Mouse (Mus musculus): ENCODE measurements around the gene Pwp2.
A peak's percentile ranks its signal among the peaks of the same experiment; 100 is the strongest.

Pwp2 gene

DNA sequence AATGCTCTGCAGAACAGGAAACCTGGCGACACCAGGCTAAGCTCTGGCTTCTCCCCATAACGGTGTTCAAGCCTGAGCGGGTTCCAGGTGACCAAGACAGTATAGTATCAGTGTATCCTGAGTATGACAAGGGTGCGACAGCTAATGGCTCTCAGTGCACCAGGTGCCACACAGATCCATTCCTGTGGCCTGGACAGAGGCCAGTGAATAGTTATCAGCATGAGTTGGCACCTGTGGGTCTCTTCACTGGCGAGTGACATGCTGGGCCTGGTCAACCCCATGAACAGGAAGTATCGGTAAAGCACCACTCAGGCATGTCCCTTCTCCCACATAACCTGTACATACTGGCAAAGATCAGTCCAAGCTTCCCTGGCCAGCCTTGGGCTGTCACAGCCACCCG, 13.9 kb downstream of the Pwp2 start:
- no peak for DNase-seq (ENCODE audit: low spot score)

GRCm38 (mm10) chr10:78170445-78170844, 14.5 kb downstream of the Pwp2 start:
- DNase-seq (ENCODE audit: low spot score) = no peak

DNA sequence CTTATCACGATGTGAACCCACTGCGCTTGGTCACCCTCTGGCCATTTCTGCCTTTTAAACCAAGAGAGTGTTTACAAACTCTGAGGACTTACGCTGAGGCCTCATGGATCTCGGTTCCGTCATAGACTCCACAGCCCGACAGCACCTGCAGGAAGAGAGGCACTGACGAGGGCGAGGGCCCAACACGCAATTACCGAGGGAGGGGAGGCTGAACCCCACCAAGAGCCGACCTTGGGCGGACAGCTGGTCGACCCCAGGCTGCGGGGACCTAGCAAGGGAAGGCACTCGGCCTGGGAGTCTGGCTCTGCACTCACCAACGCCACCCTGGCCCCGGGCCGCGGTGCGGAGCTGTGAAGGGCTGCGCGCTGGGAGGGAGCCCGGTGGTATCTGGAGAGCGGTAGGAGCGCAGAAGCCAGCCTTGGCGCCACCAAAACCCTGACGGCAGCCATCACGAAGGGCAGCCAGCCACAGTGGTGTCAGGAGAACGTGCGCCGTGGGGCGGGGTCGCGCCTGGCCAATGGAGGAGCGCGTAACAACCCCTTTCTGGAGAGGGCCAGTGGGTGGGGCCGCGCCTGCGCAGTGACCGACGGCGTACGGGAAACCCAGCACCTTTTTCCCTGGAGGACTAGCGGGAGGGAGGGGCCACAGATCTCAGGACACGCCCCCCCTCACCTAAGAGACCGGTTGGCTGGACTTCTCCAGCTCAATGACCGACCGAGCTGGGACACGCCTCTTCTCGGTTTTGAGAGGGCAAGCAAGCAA, 15.5 kb downstream of the Pwp2 start, which contains the start of gene D10Jhu81e:
D10Jhu81e (minus strand) TSS at position 502 of the 762 bp plus-strand sequence.
- DNase-seq (ENCODE audit: low spot score) = peak; percentile 100

DNA sequence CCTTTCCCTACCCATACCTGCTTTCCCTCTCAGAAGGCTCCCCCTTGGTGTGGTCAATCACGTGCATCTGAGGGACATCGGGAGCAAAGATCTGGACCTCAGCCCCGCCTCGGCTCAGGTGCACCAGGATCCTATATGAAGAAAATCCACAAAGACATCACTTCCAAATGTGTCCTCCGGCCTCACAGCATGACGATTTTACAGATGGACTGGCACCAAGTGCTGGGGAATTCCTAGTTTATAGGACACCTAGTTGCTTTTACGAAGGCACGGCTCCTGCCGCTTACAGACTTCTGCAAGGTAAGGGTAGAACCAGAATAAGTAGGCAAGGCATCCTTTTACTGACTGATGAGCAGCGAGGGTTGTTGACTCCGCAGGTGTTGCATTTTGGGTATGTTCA, 16.2 kb downstream of the Pwp2 start:
- DNase-seq (ENCODE audit: low spot score) = no peak

- no peak for DNase-seq (ENCODE audit: low spot score)
These were observed 17.2 kb downstream of the Pwp2 start for GRCm38 (mm10) chr10:78167775-78168174.

GRCm38 (mm10) chr10:78167333-78167732, 17.6 kb downstream of the Pwp2 start:
- no peak for DNase-seq (ENCODE audit: low spot score)

- no peak for DNase-seq (ENCODE audit: low spot score)
These were observed 19.5 kb downstream of the Pwp2 start for GRCm38 (mm10) chr10:78165256-78166005.

DNA sequence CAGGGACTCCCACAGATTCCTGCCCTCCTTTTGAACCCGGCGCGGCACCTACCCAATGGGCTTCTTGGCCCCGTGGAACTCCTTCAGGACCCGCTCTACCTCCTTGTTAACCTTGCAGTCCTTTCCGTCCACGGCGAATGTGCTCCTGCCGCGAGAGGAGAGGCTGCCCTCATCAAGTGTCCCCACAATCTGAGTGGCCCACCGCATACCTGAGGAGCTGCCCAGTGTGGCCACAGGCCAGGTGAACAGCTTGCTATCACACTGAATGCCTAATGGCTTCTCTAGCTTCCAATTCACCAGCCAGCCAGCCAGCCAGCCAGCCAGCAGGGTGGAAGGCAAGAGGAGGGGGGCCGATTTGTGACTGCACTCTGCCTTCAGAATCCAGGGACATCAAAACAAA, 20.2 kb downstream of the Pwp2 start:
- DNase-seq (ENCODE audit: low spot score) = no peak

- DNase-seq (ENCODE audit: low spot score) = peak; percentile 76
These were observed 21.0 kb downstream of the Pwp2 start for GRCm38 (mm10) chr10:78163923-78164322.

- DNase-seq (ENCODE audit: low spot score) = no peak
These were observed 21.7 kb downstream of the Pwp2 start for GRCm38 (mm10) chr10:78163241-78163640.

- no peak for DNase-seq (ENCODE audit: low spot score)
These were observed 22.3 kb downstream of the Pwp2 start for GRCm38 (mm10) chr10:78162646-78163045.

DNA sequence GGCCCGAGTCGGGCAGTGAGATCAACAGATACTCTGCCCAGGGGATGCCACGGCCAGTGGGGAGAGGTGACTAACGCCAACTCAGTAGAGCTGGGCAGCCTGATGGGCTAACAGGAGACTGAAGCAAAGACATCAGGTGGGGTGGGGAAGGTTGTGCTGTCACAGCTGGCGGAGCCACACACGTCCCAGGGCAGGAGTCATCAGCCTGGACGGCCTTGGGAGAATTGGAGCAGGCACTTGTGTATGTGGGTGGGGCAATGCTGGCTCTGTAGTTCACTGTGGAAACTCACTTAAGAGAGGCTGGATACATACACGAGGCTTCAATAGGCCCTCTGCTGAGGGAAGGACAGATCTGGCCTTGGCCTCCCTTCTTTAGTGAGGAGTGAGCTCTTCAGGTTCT, 23.9 kb downstream of the Pwp2 start:
- no peak for DNase-seq (ENCODE audit: low spot score)

DNA sequence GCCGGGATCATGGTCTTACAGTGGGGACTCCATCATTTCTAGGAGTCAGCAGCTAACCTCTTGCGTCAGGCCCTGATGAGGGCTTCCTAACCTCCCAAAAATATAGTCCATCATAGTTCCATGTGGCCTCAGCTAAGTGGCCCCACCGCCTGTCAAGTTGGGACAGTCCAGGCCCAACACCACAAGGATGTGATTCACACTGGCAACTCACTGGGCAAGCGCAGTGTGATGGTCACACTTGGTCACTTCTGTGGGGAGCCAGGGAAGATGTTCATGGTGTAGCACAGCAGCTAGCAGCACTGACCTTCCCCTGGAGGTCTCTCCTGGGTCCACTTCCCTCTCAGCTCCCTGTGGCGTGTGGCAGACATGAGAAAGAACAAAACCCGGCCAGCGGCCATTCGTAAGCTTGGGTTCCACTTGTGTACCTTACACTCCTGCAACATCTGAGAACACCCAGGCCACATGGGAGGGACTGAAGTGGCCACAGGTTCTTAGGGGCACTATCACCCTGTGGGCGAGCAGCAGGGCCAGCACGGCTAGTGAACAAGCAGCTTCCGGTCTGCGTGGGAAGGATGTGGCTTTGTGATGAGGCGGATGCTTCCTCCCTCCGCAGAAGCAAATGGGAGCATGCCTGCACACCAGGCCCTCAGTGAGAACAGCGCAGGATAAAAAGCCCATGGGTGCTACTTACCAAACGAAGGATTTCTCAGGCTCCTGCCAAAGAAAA, 24.4 kb downstream of the Pwp2 start:
- DNase-seq (ENCODE audit: low spot score) = no peak

GRCm38 (mm10) chr10:78159906-78160305, 25.0 kb downstream of the Pwp2 start:
- peak; percentile 89 for DNase-seq (ENCODE audit: low spot score)

DNA sequence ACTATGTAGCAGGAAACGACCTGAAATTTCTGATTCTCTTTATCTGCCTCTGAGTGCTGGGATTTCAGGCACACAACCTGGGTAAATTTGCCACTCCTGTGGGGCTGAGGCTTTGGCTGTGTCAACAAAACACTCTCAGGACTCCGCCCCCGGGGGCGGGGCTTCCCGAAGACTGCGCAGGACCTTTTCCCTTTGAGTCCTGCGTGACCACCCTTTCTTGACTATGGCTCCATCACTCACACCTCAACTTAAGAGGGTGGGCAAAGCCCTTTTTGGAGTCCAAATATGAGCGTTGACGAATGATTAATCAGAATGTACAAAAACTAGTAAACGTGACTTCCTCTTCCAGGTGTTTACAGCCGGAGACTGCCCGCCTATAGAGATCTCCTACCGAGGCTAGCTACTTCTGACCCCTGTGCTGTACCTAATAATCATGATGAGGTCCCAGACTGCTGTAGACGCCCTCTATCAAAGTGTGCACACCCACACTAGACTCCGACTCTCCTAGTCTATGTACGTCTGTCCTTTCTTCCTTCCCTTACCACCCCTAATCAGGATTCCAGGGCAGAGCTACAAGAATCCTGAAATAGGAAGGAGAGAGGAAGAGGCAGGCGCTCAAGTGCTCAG, 25.6 kb downstream of the Pwp2 start:
- DNase-seq (ENCODE audit: low spot score) = peak; percentile 69

DNA sequence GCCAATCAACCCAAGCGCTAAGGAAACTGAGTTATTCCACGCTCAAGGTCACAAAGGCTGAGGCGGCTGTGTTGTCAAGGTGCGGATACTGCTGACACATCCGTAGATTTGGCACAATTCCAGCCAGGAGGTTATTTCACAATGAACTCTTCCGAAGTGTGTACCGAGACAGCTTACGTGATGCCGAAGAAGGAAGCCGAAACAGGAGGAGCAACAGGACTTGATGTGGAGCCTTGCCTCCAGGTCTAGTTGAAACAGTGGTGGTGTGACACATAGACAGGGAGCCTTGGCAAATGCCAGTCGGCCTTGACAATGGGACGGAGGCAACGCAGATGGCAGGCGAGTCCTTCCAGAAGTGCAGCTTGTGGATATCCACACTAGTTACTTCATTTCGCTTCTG, 26.9 kb downstream of the Pwp2 start:
- DNase-seq (ENCODE audit: low spot score) = no peak

- DNase-seq (ENCODE audit: low spot score) = no peak
These were observed 28.0 kb downstream of the Pwp2 start for GRCm38 (mm10) chr10:78156926-78157325.

DNA sequence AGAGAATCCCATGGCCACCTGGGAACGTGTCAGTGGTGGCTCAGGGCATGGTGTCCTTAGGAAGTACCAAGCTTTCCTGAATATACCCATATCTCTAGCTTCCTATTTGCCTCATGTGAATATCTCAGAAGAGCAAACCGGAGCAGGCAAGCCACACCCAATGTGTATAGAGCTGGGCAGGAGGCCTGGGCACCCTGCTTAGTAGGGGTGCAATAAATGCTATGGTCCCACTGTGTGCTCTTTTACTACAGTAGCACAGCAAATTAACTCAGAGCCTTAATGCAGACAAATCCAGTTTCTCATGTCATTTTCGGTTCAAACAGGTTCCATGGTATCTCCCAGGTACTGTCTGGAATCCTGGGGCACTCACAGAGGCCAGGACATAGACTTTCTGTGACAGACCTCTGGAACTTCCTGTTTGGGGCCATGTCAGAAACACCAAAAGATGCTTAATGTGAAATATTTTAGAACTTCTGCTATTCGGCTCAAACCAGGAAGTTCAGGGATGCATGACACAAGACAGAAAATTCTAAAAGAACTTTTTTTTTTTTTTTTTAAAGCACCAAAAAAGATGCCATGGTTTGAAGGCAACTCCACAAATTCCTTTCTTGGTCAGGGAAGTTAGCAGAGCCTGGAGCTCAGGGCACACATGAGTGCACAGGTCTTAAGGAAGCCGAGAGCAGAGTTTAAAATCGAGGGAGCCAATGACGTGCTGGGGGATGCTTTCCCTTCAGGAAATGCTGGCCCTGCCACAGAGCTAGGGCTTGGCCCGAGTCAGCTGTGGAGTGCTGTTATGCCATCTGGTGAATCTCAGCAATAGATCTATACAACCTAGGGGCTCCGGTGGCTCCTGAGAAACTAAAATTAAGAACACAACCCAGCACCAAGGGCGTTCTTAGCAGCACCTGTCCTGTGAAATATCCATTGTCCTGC, 35.8 kb downstream of the Pwp2 start:
- DNase-seq (ENCODE audit: low spot score) = no peak

- DNase-seq (ENCODE audit: low spot score) = no peak
These were observed 37.0 kb downstream of the Pwp2 start for GRCm38 (mm10) chr10:78147908-78148441.

GRCm38 (mm10) chr10:78143727-78144505, 41.0 kb downstream of the Pwp2 start:
- DNase-seq (ENCODE audit: low spot score) = no peak
